Comparison of ENCODE assay signal across 8 mouse cellular contexts in the genomic region with DNA sequence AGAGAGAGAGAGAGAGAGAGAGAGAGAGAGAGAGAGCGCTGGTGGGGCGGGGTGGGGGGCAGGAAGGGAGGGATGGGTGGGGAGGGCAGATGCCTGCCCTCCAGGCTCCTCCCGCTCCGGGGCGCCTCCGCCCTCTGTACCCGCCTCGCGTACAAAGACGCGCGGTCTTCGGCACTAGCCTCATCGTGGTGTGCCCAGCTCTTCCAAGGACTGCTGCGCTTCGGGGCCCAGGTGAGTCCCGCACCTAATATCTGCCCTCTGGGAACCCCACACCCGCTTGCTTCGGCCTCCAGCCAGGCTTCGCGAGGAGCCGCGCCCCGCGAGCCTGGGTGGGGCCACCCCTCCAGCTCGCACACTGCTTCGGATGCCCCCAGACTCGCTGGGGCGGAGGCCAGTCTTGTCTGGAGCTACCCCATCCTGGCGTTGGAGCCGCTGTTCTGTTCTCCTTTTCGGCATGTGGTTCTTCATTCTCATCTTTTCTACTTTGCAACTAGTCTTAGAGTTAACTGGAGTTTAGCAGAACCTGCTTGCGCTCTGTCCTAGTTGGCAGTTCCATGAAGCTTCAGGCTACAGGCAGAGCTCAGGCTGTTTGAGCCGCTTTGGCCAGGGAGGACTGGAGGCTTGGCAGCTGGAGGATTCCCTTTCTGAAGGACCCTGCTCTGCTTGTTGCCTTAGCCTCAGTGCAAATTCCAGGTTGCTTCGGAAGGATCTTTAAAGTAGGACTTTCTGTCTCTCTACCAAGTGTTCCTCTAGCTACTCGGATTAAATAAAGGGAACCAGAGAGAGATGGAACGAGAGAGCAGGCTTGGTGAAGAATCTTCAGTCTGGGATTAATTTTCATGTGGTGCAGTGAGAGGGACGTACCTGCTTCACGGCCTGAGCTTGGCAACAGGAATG. TPM values are rescaled to one million over a fixed set of nuclear protein-coding genes. Genes with fewer than 3 reads are reported as not detected.
DNase-seq lines count a peak whose midpoint lies in the region; ATAC-seq and TF ChIP-seq lines count a peak whose summit lies in the region.

A gene (plus strand): TSS at position 100 of the 897 bp plus-strand sequence.

- H3K9ac ChIP-seq in heart, embryonic 15.5 days, result peak within 1 kb of the TSS; percentile 70
- peak within 1 kb of the TSS; percentile 66 for H3K9ac ChIP-seq in neural tube, embryonic 12.5 days

- peak within 1 kb of the TSS; percentile 71 for H3K4me3 ChIP-seq in C2C12 (ENCODE audit: insufficient read depth, poor library complexity, severe bottlenecking)
- H3K4me3 ChIP-seq in heart, embryonic 15.5 days, result peak within 1 kb of the TSS; percentile 72
- H3K4me3 ChIP-seq in neural tube, embryonic 12.5 days, result peak within 1 kb of the TSS; percentile 49

- peaks cover 43% of the 10 kb centered on the region for H3K79me3 ChIP-seq in C2C12 (ENCODE audit: low read depth)

- peaks cover 52% of the 10 kb centered on the region for H3K79me2 ChIP-seq in C2C12 (ENCODE audit: control insufficient read depth, insufficient read depth)

- H3K4me1 ChIP-seq in heart, embryonic 15.5 days (replicated peaks), result peaks cover 32% of the 10 kb centered on the region
- peaks cover 7% of the 10 kb centered on the region; the same call in 1 of the 2 replicates for H3K4me1 ChIP-seq in neural tube, embryonic 12.5 days

- peak; percentile 71 for ATAC-seq in activated CD4-positive, CD25-positive, alpha-beta regulatory T cell, adult 4 months
- ATAC-seq in erythroblast, adult 5-6 weeks (replicated peaks; ENCODE audit: low FRiP score, poor library complexity, severe bottlenecking), result peak; percentile 55
- peak; percentile 85 for ATAC-seq in heart, embryonic 15.5 days (replicated peaks; ENCODE audit: insufficient number of reproducible peaks, insufficient read depth, low FRiP score, low read depth)
- peak; percentile 80 for ATAC-seq in neural tube, embryonic 12.5 days (ENCODE audit: low FRiP score, low read depth)

- TF ChIP-seq CTCF in C2C12 (IDR thresholded peaks at IDR 0.05; ENCODE audit: control insufficient read depth, insufficient read depth, insufficient read length), result no peak

- DNase-seq in kidney, postnatal 10 days, result peak; percentile 85
- DNase-seq in lung, adult 18-20 months, result peak; percentile 84 to 88
- peak; percentile 71 to 74 for DNase-seq in thymus, adult 18-20 months

- WGBS in heart, embryonic 15.5 days, result under 1% methylated on average over 37 of the region's 39 CpGs
- 4% methylated on average over 37 of the region's 39 CpGs for WGBS in neural tube, embryonic 12.5 days

- peak within 1 kb of the TSS; percentile 92 for H3K27ac ChIP-seq in heart, embryonic 15.5 days
- H3K27ac ChIP-seq in neural tube, embryonic 12.5 days, result peak within 1 kb of the TSS; percentile 37; the same call in 1 of the 2 replicates

- peak within 1 kb of the TSS; percentile 86 for H3K4me2 ChIP-seq in heart, embryonic 15.5 days
- H3K4me2 ChIP-seq in neural tube, embryonic 12.5 days (replicated peaks), result peak within 1 kb of the TSS; percentile 89

- peak within 1 kb of the TSS; percentile 100 for H3ac ChIP-seq in C2C12 (ENCODE audit: control insufficient read depth, insufficient read length, low read depth)

- H3K36me3 ChIP-seq in C2C12 (ENCODE audit: control insufficient read depth, insufficient read depth), result peaks cover 32% of the 10 kb centered on the region
- H3K36me3 ChIP-seq in heart, embryonic 15.5 days, result no peaks in the 10 kb centered on the region
- H3K36me3 ChIP-seq in neural tube, embryonic 12.5 days, result no peaks in the 10 kb centered on the region

- no peaks in the 10 kb centered on the region for H3K27me3 ChIP-seq in C2C12 (ENCODE audit: control insufficient read depth, insufficient read depth, insufficient read length)
- H3K27me3 ChIP-seq in heart, embryonic 15.5 days, result no peaks in the 10 kb centered on the region
- peaks cover 8% of the 10 kb centered on the region for H3K27me3 ChIP-seq in neural tube, embryonic 12.5 days (replicated peaks)

- H3K9me3 ChIP-seq in heart, embryonic 15.5 days (replicated peaks), result no peaks in the 10 kb centered on the region
- no peaks in the 10 kb centered on the region for H3K9me3 ChIP-seq in neural tube, embryonic 12.5 days

TF ChIP-seq in C2C12, 6 proteins besides CTCF, POLR2A, EP300 and RAD21:
- TF ChIP-seq FOSL1 (IDR thresholded peaks at IDR 0.05; ENCODE audit: insufficient read depth, low read length, poor library complexity, severe bottlenecking) (no peak), MYOG (IDR thresholded peaks at IDR 0.05; ENCODE audit: control insufficient read depth, extremely low read depth, insufficient read length) (no peak), MAX (IDR thresholded peaks at IDR 0.05) (no peak), USF1 (IDR thresholded peaks at IDR 0.05; ENCODE audit: low read depth) (no peak), CEBPB (IDR thresholded peaks at IDR 0.05; ENCODE audit: low read depth) (no peak), MYOD1 (IDR thresholded peaks at IDR 0.05; ENCODE audit: control insufficient read depth, insufficient read length, low read depth) (no peak)
TF ChIP-seq in C2C12: peak in this region for 0.

RNA-seq across cellular contexts. Expression of the gene that starts here (rescaled TPM):
- 1,750 TPM for polyA plus RNA-seq in C2C12 (2012; fragmentation: generic; extraction: Trizol)
- 1,000 to 10,000 TPM; 1,196 to 1,341 TPM for polyA plus RNA-seq in activated CD4-positive, CD25-positive, alpha-beta regulatory T cell, adult 4 months (2017; shearing (Covaris generic))
- total RNA-seq in erythroblast, adult 5-6 weeks (2015; ENCODE audit: low replicate concordance), result 69.6 and 73.6 TPM in 2 replicates
- total RNA-seq in erythroblast, adult 5-6 weeks (2017; ENCODE audit: low replicate concordance), result 56.1 and 64.1 TPM in 2 replicates
- 249 and 250 TPM in 2 replicates for polyA plus RNA-seq in heart, embryonic 15.5 days (2015; fragmentation: Nextera tagmentation; extraction: Ambion mirVana)
- 248 and 305 TPM in 2 replicates for polyA plus RNA-seq in neural tube, embryonic 12.5 days (2016; fragmentation: Nextera tagmentation; extraction: Ambion mirVana)

Comparison
In these comparisons a context has a peak if more than half of its experiments do, and no peak if none do; other contexts are left out.
1. Peak in every context shown above with its lines: DNase-seq, ATAC-seq, H3K4me3 ChIP-seq and H3K27ac ChIP-seq.